Comparison of ENCODE assay signal across 7 mouse cellular contexts in the genomic region with DNA sequence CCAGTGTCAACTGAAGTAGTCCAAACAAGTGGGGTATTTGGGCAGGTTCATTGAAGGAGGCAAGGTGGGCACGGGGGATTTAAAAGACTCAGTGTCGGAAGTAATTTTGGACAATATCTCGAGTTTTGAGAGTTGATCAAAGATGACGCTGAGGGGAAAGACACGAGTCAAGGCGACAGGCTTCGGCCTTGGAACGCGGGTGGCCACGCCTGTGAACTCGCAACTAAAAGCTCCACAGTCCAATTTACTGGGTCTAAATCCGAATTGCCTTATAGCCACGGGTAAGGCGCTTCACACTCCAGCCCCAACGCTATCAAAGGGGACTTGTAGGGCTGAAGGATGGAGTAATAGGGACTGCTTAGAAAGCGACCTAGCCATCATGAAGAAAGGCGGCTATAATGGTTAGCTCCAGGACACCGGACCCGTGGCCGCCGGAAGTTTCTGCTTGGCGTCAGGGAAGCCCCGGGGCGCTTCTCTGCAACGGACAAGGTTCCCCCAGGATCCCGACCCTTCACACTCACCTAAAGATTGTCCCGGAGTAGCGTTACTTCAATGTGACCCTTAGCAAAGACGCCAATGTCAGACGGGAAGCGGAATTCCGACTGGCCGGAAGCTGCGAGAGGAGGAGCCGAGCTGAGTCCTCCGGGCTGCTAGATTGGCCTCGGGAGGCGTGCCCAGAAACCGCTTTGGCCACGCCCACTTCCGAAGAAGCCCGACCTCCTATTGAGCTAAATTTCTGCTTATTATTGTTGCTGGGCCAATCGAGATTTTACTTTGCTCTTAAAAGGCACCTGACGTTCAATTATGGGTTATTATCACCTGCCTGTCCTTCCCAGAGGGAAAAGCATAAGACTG. TPM values are rescaled to one million over a fixed set of nuclear protein-coding genes. Genes with fewer than 3 reads are reported as not detected.
DNase-seq lines count a peak whose midpoint lies in the region; ATAC-seq lines count a peak whose summit lies in the region.

A gene (minus strand): TSS at position 622 of the 855 bp plus-strand sequence.

- intact Hi-C loops in gastrocnemius, postnatal 36 days (cut with DNase I) = no loop called here
- intact Hi-C loops in left cerebral cortex, postnatal 36 days (cut with DNase I) = no loop called here

- H3K27ac ChIP-seq in intestine, embryonic 16.5 days (ENCODE audit: low read length) = peak within 1 kb of the TSS; percentile 70
- no peak within 1 kb of the TSS for H3K27ac ChIP-seq in midbrain, embryonic 11.5 days (ENCODE audit: low read depth, low read length)

- DNase-seq in adrenal gland, adult 8-10 months = peak; percentile 83
- DNase-seq in embryo, embryonic 11.5 days (ENCODE audit: low read depth, low spot score) = peak; percentile 85
- peak; percentile 80 for DNase-seq in gastrocnemius, postnatal 36 days
- DNase-seq in left cerebral cortex, postnatal 36 days (ENCODE audit: low spot score in 2 of 2) = peak; percentile 79 to 86
- peak; percentile 99 for DNase-seq in midbrain, embryonic 11.5 days (ENCODE audit: low spot score, missing footprints)
- peak; percentile 94 for DNase-seq in skeletal muscle tissue, adult 2 months (ENCODE audit: low read depth, low spot score)

- no peaks in the 10 kb centered on the region for H3K9me3 ChIP-seq in intestine, embryonic 16.5 days (ENCODE audit: control insufficient read depth, low read length)
- no peaks in the 10 kb centered on the region for H3K9me3 ChIP-seq in midbrain, embryonic 11.5 days (ENCODE audit: control insufficient read depth, low read length)

- ATAC-seq in intestine, embryonic 16.5 days = peak; percentile 97
- peak; percentile 92 for ATAC-seq in midbrain, embryonic 11.5 days (ENCODE audit: low FRiP score)

- H3K9ac ChIP-seq in intestine, embryonic 16.5 days (ENCODE audit: low read depth, low read length) = peak within 1 kb of the TSS; percentile 88
- H3K9ac ChIP-seq in midbrain, embryonic 11.5 days (ENCODE audit: low read length) = peak within 1 kb of the TSS; percentile 81

- peaks cover 7% of the 10 kb centered on the region for H3K4me1 ChIP-seq in intestine, embryonic 16.5 days (ENCODE audit: control insufficient read depth, insufficient read depth, low read length)
- peaks cover 6% of the 10 kb centered on the region for H3K4me1 ChIP-seq in midbrain, embryonic 11.5 days (ENCODE audit: control insufficient read depth, insufficient read depth, low read length)

- peak within 1 kb of the TSS; percentile 84 for H3K4me2 ChIP-seq in intestine, embryonic 16.5 days (ENCODE audit: low read depth, low read length)
- H3K4me2 ChIP-seq in midbrain, embryonic 11.5 days = peak within 1 kb of the TSS; percentile 87

- H3K27me3 ChIP-seq in intestine, embryonic 16.5 days (replicated peaks; ENCODE audit: control insufficient read depth, insufficient read depth, low read length) = no peaks in the 10 kb centered on the region
- H3K27me3 ChIP-seq in midbrain, embryonic 11.5 days (ENCODE audit: control insufficient read depth, insufficient read depth, low read length) = peaks cover 3% of the 10 kb centered on the region; the same call in 1 of the 2 replicates

- H3K36me3 ChIP-seq in intestine, embryonic 16.5 days (ENCODE audit: control insufficient read depth, insufficient read depth, low read length) = peaks cover 6% of the 10 kb centered on the region; the same call in 1 of the 2 replicates
- H3K36me3 ChIP-seq in midbrain, embryonic 11.5 days (ENCODE audit: control insufficient read depth, insufficient read depth, low read length) = peaks cover 8% of the 10 kb centered on the region

- H3K4me3 ChIP-seq in intestine, embryonic 16.5 days (ENCODE audit: low read length) = peak within 1 kb of the TSS; percentile 88
- H3K4me3 ChIP-seq in midbrain, embryonic 11.5 days (ENCODE audit: low read depth, low read length) = peak within 1 kb of the TSS; percentile 62

- WGBS in intestine, embryonic 16.5 days = 2% methylated on average over 44 of the region's 44 CpGs
- WGBS in midbrain, embryonic 11.5 days = 2% methylated on average over 44 of the region's 44 CpGs

RNA-seq across cellular contexts. Expression of the gene that starts here (rescaled TPM):
- 1,000 to 10,000 TPM in 2 of 4 experiments, 100 to 1,000 TPM in 2; 538 to 1,102 (median 895) TPM for total RNA-seq in adrenal gland, adult 8-10 months (2022)
- 1,000 to 10,000 TPM; 1,738 to 1,902 TPM for total RNA-seq in gastrocnemius, postnatal 36 days (2021)
- 1,335 and 1,344 TPM in 2 replicates for polyA plus RNA-seq in intestine, embryonic 16.5 days (2015; fragmentation: Nextera tagmentation; extraction: Ambion mirVana)
- total RNA-seq in left cerebral cortex, postnatal 36 days (2021) = 100 to 1,000 TPM; 561 to 663 TPM
- 791 and 797 TPM in 2 replicates for polyA plus RNA-seq in midbrain, embryonic 11.5 days (2014; fragmentation: Nextera tagmentation; extraction: Ambion mirVana)
